Mouse (Mus musculus) C2C12 (cell line): ENCODE results near the gene Sbf2. TPM values are rescaled to one million over a fixed set of nuclear protein-coding genes. Genes with fewer than 3 reads are reported as not detected.

ENCODE experiments used
- H3K27me3 ChIP-seq: one replicate; pipeline ENCODE4 v1.6.1; 2011; ENCODE audit not compliant: control insufficient read depth, insufficient read depth, insufficient read length
- H3K36me3 ChIP-seq: one replicate; pipeline ENCODE4 v1.6.1; 2011; ENCODE audit not compliant: control insufficient read depth, insufficient read depth
- H3K4me3 ChIP-seq: one replicate; pipeline ENCODE4 v1.5.1; 2011; ENCODE audit warnings: mild to moderate bottlenecking, control low read depth; ENCODE audit not compliant: poor library complexity, insufficient read depth, severe bottlenecking
- H3K79me2 ChIP-seq: one replicate; pipeline ENCODE4 v1.6.1; 2011; ENCODE audit not compliant: control insufficient read depth, insufficient read depth
- H3K79me3 ChIP-seq: one replicate; pipeline ENCODE4 v1.6.1; 2011; ENCODE audit warnings: low read depth, control low read depth
- H3ac ChIP-seq: one replicate; pipeline ENCODE3; 2011; ENCODE audit warnings: low read depth; ENCODE audit not compliant: control insufficient read depth, insufficient read length
- CEBPB ChIP-seq: IDR thresholded peaks from one replicate; pipeline ENCODE4 v1.6.1; 2011; ENCODE audit warnings: low read depth, mild to moderate bottlenecking, control low read depth, moderate library complexity
- CTCF ChIP-seq: IDR thresholded peaks from one replicate; pipeline ENCODE4 v1.5.1; 2011; ENCODE audit not compliant: control insufficient read depth, insufficient read depth, insufficient read length
- FOSL1 ChIP-seq: IDR thresholded peaks from one replicate; pipeline ENCODE4 v1.8.0; 2011; ENCODE audit warnings: mild to moderate bottlenecking, low read length; ENCODE audit not compliant: poor library complexity, insufficient read depth, severe bottlenecking
- MAX ChIP-seq: IDR thresholded peaks from one replicate; pipeline ENCODE4 v1.6.1; 2011; ENCODE audit warnings: mild to moderate bottlenecking, control low read depth
- MYOD1 ChIP-seq: IDR thresholded peaks from one replicate; pipeline ENCODE4 v1.6.1; 2011; ENCODE audit warnings: low read depth; ENCODE audit not compliant: control insufficient read depth, insufficient read length
- MYOG ChIP-seq: IDR thresholded peaks from one replicate; pipeline ENCODE4 v1.6.1; 2011; ENCODE audit not compliant: control insufficient read depth, insufficient read length; ENCODE audit errors: extremely low read depth
- USF1 ChIP-seq: IDR thresholded peaks from one replicate; pipeline ENCODE4 v1.6.1; 2011; ENCODE audit warnings: low read depth, mild to moderate bottlenecking, control low read depth, moderate library complexity
- polyA plus RNA-seq: library from polyadenylated mRNA; unstranded; fragments of >200 nt; fragmentation: generic; extraction: Trizol; gene quantifications from one replicate; pipeline ENCODE4 v1.2.1, GENCODE M21; 2012; ENCODE audit warnings: missing spikeins

Gene Sbf2
- polyA plus RNA-seq, 1 experiment: 7.5 TPM

DNA sequence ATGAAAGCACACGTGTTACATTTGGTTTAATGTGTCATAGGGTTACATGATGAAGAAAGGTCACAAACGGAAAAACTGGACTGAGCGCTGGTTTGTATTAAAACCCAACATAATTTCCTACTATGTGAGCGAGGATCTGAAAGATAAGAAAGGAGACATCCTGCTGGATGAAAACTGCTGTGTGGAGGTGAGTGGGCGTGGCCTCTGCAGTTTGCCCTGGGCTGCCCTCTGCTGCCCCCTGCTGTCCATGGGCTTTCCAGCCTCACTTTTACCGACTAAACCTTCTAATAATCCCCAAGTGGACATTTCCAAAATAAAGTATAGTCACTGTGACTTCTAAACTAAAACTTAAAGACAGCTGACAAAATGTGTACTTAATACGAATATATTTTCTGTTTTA, 348.9 kb downstream of the Sbf2 start:
- Histone ChIP-seq H3K36me3 (no peaks in the 10 kb centered on the region), H3K4me3 (no peak overlapping the region), H3K79me2 (no peaks in the 10 kb centered on the region), H3K79me3 (peaks cover under 1% of the 10 kb centered on the region), H3ac (no peak overlapping the region), H3K27me3 (no peaks in the 10 kb centered on the region)
- peak; percentile 78 for TF ChIP-seq CTCF
- TF ChIP-seq MYOG: no peak

DNA sequence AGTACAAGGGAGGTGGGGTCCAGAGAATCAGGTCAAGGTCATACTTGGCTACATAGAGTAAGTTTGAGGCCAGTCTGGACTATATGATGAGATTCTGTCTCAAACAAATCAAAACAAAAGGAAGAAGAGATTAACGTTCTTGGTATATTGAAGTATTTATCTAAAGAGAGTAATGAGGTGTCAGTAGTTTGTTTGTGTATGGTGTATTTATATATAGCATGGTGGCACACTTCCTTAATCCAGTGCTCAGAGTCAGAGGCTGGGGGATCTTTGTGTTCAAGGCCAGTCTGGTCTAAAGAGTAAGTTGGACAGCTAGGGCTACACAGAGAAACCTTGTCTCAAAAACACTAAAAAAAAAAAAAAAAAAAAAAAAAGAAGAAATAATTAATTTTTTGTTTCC, 351.2 kb downstream of the Sbf2 start:
- H3ac ChIP-seq: no peak overlapping the region
- H3K79me3 ChIP-seq: peaks cover 2% of the 10 kb centered on the region
- TF ChIP-seq USF1 (no peak), MYOD1 (no peak), CTCF (no peak), FOSL1 (no peak), MAX (no peak), CEBPB (no peak), MYOG (no peak)
- no peaks in the 10 kb centered on the region for H3K27me3 ChIP-seq
- no peak overlapping the region for H3K4me3 ChIP-seq
- no peaks in the 10 kb centered on the region for H3K36me3 ChIP-seq
- H3K79me2 ChIP-seq: no peaks in the 10 kb centered on the region

DNA sequence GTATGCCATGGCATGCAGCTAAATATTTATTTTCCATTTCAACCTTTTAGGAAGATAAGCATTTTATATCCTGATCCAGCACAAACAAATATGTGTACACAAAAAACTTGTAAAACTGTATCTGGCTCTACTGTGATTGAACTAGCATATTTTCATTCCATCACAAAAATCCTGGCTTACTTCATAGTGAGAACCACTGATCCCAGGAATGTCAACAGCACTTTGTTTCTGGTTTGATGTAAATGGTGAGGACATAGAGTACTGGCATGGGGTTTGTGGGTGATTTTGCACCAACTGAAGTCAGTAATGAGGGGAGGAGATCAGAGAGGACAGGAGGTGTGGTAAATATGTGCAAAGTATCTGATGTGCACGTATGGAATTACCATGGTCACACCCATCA, 352.1 kb downstream of the Sbf2 start:
- TF ChIP-seq MYOG: no peak
- no peak for TF ChIP-seq FOSL1
- no peak for TF ChIP-seq CEBPB
- TF ChIP-seq MYOD1: no peak
- TF ChIP-seq USF1: no peak
- TF ChIP-seq CTCF: no peak
- no peak for TF ChIP-seq MAX

DNA sequence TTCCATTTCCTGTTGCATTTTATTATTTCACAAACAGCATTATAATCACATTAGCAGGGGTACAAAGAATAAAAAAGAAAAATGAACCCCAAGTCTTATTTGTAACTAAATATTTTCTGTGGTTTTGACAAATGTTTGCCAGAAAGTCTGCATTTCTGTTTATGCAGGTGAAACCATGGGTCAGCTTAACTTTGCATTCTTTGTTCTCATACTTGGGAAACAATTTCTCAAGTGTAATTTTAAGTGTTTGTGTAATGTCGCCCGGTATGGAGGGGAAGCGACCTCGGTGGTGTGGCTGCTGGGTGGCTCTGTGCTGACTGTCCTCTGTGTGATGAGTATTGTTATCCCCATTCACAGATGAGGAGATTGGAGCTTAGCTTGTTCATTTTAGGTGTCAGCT, 352.9 kb downstream of the Sbf2 start:
- Histone ChIP-seq H3ac (no peak overlapping the region), H3K4me3 (no peak overlapping the region), H3K36me3 (no peaks in the 10 kb centered on the region), H3K27me3 (no peaks in the 10 kb centered on the region), H3K79me3 (peaks cover 2% of the 10 kb centered on the region), H3K79me2 (no peaks in the 10 kb centered on the region)
- no peak for TF ChIP-seq MAX
- TF ChIP-seq MYOD1: no peak

More for the DNA sequence above, 352.1 kb downstream of the Sbf2 start:
- Histone ChIP-seq H3K79me3 (peaks cover 2% of the 10 kb centered on the region), H3K79me2 (no peaks in the 10 kb centered on the region), H3K4me3 (no peak overlapping the region), H3K27me3 (no peaks in the 10 kb centered on the region), H3ac (no peak overlapping the region), H3K36me3 (no peaks in the 10 kb centered on the region)

DNA sequence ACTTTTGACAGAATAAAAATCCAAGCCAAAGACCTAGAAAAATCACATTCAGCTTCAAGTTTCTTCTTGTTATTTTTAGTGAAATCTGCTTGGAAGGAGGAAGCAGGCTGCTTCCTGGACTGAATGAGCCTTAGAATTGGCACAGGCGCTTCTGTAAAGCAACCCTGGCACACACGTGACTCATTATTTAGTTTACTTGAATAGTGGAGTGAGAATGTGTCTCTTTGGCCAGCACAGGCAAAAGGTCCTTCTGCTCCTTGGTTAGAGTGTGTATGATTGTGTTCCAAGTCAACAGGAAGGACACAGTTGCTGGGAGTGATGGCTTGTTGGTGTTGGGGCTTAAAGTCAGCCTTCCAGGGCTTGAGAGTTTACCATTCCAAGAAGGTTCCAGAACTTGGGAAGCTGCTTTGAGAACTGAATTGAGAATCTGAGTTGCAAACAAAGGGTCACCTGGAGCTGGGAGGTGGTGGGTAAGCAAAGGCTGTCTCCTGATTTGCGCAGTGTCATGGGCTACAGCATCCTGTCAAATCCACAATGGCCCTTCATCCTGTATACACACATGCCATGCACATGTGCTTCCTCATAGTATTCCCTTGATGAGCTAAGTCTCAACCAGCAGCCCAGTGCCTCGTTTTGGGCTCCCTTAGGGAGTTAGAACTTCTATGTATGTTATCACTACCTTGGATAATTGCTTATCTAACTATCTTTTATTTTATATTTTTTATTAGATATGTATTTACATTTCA, 354.6 kb downstream of the Sbf2 start:
- Histone ChIP-seq H3K27me3 (no peaks in the 10 kb centered on the region), H3K36me3 (no peaks in the 10 kb centered on the region), H3K79me3 (peaks cover 2% of the 10 kb centered on the region), H3K79me2 (no peaks in the 10 kb centered on the region), H3K4me3 (no peak overlapping the region), H3ac (no peak overlapping the region)
- TF ChIP-seq USF1 (peak; percentile 21), CTCF (no peak)

DNA sequence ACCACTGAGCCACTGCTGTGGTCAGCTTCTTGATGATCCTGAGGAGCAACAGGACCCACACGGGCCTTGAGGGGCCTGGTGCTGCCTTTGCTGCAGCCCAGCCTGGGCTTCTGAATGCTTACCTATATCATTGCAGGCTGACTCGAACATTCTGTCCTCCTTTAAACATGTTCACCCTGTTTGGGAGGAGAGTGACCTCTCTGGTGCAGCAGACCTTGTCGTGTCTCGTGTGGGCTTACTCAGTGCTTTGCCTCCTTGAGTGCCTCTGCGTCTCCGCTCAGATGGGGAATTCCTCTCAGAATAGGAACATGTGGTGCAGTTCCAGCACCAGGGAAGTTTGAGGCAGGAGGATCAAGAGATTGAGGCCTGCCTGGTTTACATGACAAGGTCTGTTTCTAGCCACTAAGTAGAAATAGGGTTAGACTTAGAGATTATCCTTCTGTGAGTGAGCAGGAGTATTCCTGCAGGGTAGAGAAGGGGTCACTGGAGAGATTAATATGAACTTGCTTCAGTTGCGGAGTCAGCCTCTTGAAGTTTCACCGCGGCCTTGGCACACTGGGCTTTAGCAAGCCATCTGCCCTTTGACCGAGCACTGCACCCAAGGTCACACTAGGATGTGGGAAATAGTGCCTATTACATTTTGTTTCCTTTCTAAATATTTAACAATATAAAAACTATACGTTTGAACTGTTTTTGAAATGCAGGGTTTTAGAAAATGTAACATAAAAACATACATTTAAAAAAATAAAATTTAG, 356.3 kb downstream of the Sbf2 start:
- Histone ChIP-seq H3ac (no peak overlapping the region), H3K27me3 (no peaks in the 10 kb centered on the region), H3K36me3 (no peaks in the 10 kb centered on the region), H3K79me3 (peaks cover 2% of the 10 kb centered on the region), H3K79me2 (no peaks in the 10 kb centered on the region), H3K4me3 (no peak overlapping the region)
- TF ChIP-seq CTCF (no peak), CEBPB (no peak), MAX (no peak), USF1 (no peak), MYOD1 (no peak), MYOG (no peak), FOSL1 (no peak)

Other genes starting within 250 kb of the Sbf2 start
- 0.09 TPM for gene Adm, start 12.7 kb upstream of the Sbf2 start, polyA plus RNA-seq
- 4.5 TPM for gene Ampd3, start 153.3 kb upstream of the Sbf2 start, polyA plus RNA-seq
- 9.7 TPM for gene Rnf141, start 229.5 kb upstream of the Sbf2 start, polyA plus RNA-seq
- not detected for gene Lyve1, start 248.3 kb upstream of the Sbf2 start, polyA plus RNA-seq